Mouse (Mus musculus): Measurements from ENCODE around the gene Gm20388. TPM values are rescaled to one million over a fixed set of nuclear protein-coding genes. Genes with fewer than 3 reads are reported as not detected.

Gene Gm20388
- polyA plus RNA-seq, 1 experiment from 2014 or later = not detected

- TF ChIP-seq CTCF (IDR thresholded peaks at IDR 0.05; ENCODE audit: low read depth) = no peak
- no peak for TF ChIP-seq EP300 (optimal IDR thresholded peaks at IDR 0.05)
- Histone ChIP-seq H3K9me3 (ENCODE audit: control insufficient read depth, low read length) (no peaks in the 10 kb centered on the region), H3K4me2 (replicated peaks; ENCODE audit: low read depth) (no peak overlapping the region), H3K4me3 (ENCODE audit: low read depth, low read length) (no peak overlapping the region), H3K27me3 (ENCODE audit: control insufficient read depth, insufficient read depth, low read length) (no peaks in the 10 kb centered on the region), H3K36me3 (ENCODE audit: control insufficient read depth, insufficient read depth, low read length) (no peaks in the 10 kb centered on the region), H3K4me1 (replicated peaks; ENCODE audit: control insufficient read depth, insufficient read depth) (no peaks in the 10 kb centered on the region), H3K27ac (replicated peaks) (no peak overlapping the region), H3K9ac (ENCODE audit: low read length) (no peak overlapping the region)
- ATAC-seq (ENCODE audit: low FRiP score, low TSS enrichment) (no peak), DNase-seq (ENCODE audit: low spot score) (no peak)
- 62% methylated on average over 18 of the region's 18 CpGs for WGBS
Observed at GRCm38 (mm10) chr8:124070363-124071324, 4160.0 kb downstream of the Gm20388 start.

- WGBS = 49% methylated on average over 8 of the region's 8 CpGs
- H3K9me3 ChIP-seq (ENCODE audit: control insufficient read depth, low read length) = no peaks in the 10 kb centered on the region
- no peaks in the 10 kb centered on the region for H3K36me3 ChIP-seq (ENCODE audit: control insufficient read depth, insufficient read depth, low read length)
- no peak overlapping the region for H3K9ac ChIP-seq (ENCODE audit: low read length)
- H3K4me2 ChIP-seq (replicated peaks; ENCODE audit: low read depth) = no peak overlapping the region
- no peaks in the 10 kb centered on the region for H3K4me1 ChIP-seq (replicated peaks; ENCODE audit: control insufficient read depth, insufficient read depth)
- H3K27me3 ChIP-seq (ENCODE audit: control insufficient read depth, insufficient read depth, low read length) = no peaks in the 10 kb centered on the region
- no peak overlapping the region for H3K27ac ChIP-seq (replicated peaks)
- ATAC-seq (ENCODE audit: low FRiP score, low TSS enrichment) = no peak
- TF ChIP-seq EP300 (optimal IDR thresholded peaks at IDR 0.05) (no peak), CTCF (IDR thresholded peaks at IDR 0.05; ENCODE audit: low read depth) (no peak)
- H3K4me3 ChIP-seq (ENCODE audit: low read depth, low read length) = no peak overlapping the region
- no peak for DNase-seq (ENCODE audit: low spot score)
Observed at GRCm38 (mm10) chr8:124075977-124076376, 4165.3 kb downstream of the Gm20388 start.

GRCm38 (mm10) chr8:124076416-124076815, 4165.8 kb downstream of the Gm20388 start:
- Histone ChIP-seq H3K4me2 (replicated peaks; ENCODE audit: low read depth) (no peak overlapping the region), H3K4me1 (replicated peaks; ENCODE audit: control insufficient read depth, insufficient read depth) (no peaks in the 10 kb centered on the region), H3K27me3 (ENCODE audit: control insufficient read depth, insufficient read depth, low read length) (no peaks in the 10 kb centered on the region), H3K9ac (ENCODE audit: low read length) (no peak overlapping the region), H3K9me3 (ENCODE audit: control insufficient read depth, low read length) (no peaks in the 10 kb centered on the region), H3K36me3 (ENCODE audit: control insufficient read depth, insufficient read depth, low read length) (no peaks in the 10 kb centered on the region), H3K4me3 (ENCODE audit: low read depth, low read length) (no peak overlapping the region), H3K27ac (replicated peaks) (no peak overlapping the region)
- no peak for TF ChIP-seq EP300 (optimal IDR thresholded peaks at IDR 0.05)
- no peak for TF ChIP-seq CTCF (IDR thresholded peaks at IDR 0.05; ENCODE audit: low read depth)
- no peak for DNase-seq (ENCODE audit: low spot score)
- 51% methylated on average over 3 of the region's 3 CpGs for WGBS
- no peak for ATAC-seq (ENCODE audit: low FRiP score, low TSS enrichment)

GRCm38 (mm10) chr8:124077377-124077776, 4166.7 kb downstream of the Gm20388 start:
- Histone ChIP-seq H3K27ac (replicated peaks) (no peak overlapping the region), H3K27me3 (ENCODE audit: control insufficient read depth, insufficient read depth, low read length) (no peaks in the 10 kb centered on the region), H3K9ac (ENCODE audit: low read length) (no peak overlapping the region), H3K36me3 (ENCODE audit: control insufficient read depth, insufficient read depth, low read length) (no peaks in the 10 kb centered on the region), H3K9me3 (ENCODE audit: control insufficient read depth, low read length) (no peaks in the 10 kb centered on the region), H3K4me1 (replicated peaks; ENCODE audit: control insufficient read depth, insufficient read depth) (no peaks in the 10 kb centered on the region), H3K4me2 (replicated peaks; ENCODE audit: low read depth) (no peak overlapping the region), H3K4me3 (ENCODE audit: low read depth, low read length) (no peak overlapping the region)
- 73% methylated on average over 8 of the region's 8 CpGs for WGBS
- no peak for TF ChIP-seq CTCF (IDR thresholded peaks at IDR 0.05; ENCODE audit: low read depth)
- TF ChIP-seq EP300 (optimal IDR thresholded peaks at IDR 0.05) = no peak
- no peak for DNase-seq (ENCODE audit: low spot score)
- no peak for ATAC-seq (ENCODE audit: low FRiP score, low TSS enrichment)

- WGBS = 75% methylated on average over 10 of the region's 10 CpGs
- Histone ChIP-seq H3K27me3 (ENCODE audit: control insufficient read depth, insufficient read depth, low read length) (no peaks in the 10 kb centered on the region), H3K4me1 (replicated peaks; ENCODE audit: control insufficient read depth, insufficient read depth) (no peaks in the 10 kb centered on the region), H3K27ac (replicated peaks) (no peak overlapping the region), H3K9ac (ENCODE audit: low read length) (no peak overlapping the region), H3K4me2 (replicated peaks; ENCODE audit: low read depth) (no peak overlapping the region), H3K4me3 (ENCODE audit: low read depth, low read length) (no peak overlapping the region), H3K36me3 (ENCODE audit: control insufficient read depth, insufficient read depth, low read length) (no peaks in the 10 kb centered on the region), H3K9me3 (ENCODE audit: control insufficient read depth, low read length) (no peaks in the 10 kb centered on the region)
- DNase-seq (ENCODE audit: low spot score) (peak; percentile 32), ATAC-seq (ENCODE audit: low FRiP score, low TSS enrichment) (no peak)
- TF ChIP-seq CTCF (IDR thresholded peaks at IDR 0.05; ENCODE audit: low read depth) (peak; percentile 65), EP300 (optimal IDR thresholded peaks at IDR 0.05) (no peak)
Observed at GRCm38 (mm10) chr8:124077998-124078397, 4167.4 kb downstream of the Gm20388 start.

- Histone ChIP-seq H3K4me1 (replicated peaks; ENCODE audit: control insufficient read depth, insufficient read depth) (no peaks in the 10 kb centered on the region), H3K4me3 (ENCODE audit: low read depth, low read length) (no peak overlapping the region), H3K9me3 (ENCODE audit: control insufficient read depth, low read length) (no peaks in the 10 kb centered on the region), H3K9ac (ENCODE audit: low read length) (no peak overlapping the region), H3K27ac (replicated peaks) (no peak overlapping the region), H3K36me3 (ENCODE audit: control insufficient read depth, insufficient read depth, low read length) (no peaks in the 10 kb centered on the region), H3K4me2 (replicated peaks; ENCODE audit: low read depth) (no peak overlapping the region), H3K27me3 (ENCODE audit: control insufficient read depth, insufficient read depth, low read length) (no peaks in the 10 kb centered on the region)
- no peak for ATAC-seq (ENCODE audit: low FRiP score, low TSS enrichment)
- WGBS = 74% methylated on average over 7 of the region's 7 CpGs
- no peak for DNase-seq (ENCODE audit: low spot score)
- TF ChIP-seq EP300 (optimal IDR thresholded peaks at IDR 0.05) (no peak), CTCF (IDR thresholded peaks at IDR 0.05; ENCODE audit: low read depth) (no peak)
Observed at GRCm38 (mm10) chr8:124078969-124079368, 4168.3 kb downstream of the Gm20388 start.
